Mouse (Mus musculus): ENCODE measurements around the gene Nme8.

The Nme8 gene

DNA sequence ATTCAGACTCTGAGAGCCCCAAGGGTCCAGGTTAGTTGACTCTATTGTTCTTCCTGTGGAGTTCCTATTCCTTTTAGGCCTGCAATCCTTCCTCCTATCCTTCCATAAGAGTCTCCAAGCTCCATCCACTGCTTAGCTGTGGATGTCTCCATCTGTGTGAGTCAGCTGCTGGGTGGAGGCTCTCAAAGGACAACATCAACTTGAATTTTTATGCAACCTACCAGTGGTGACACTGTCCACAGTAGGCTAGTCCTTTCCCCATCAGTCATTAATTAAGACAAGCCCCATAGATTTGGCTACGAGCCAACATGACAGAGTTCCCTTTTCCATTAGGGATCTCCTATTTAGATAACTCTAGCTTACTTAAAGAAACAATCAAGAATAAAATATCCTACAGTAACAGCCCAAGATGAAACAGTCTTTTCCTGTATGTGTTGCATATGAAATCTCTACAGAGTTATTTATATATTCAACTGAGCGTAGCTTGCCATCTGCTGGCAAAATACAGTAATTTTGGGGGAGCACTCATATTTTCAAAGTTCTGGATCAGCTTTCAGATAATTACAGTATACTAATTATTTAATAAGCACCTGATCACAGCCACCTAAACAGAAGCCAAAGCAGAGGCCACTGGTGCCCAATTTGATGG is 57.3 kb downstream of the Nme8 start:
- no peak for DNase-seq (ENCODE audit: low spot score)

DNA sequence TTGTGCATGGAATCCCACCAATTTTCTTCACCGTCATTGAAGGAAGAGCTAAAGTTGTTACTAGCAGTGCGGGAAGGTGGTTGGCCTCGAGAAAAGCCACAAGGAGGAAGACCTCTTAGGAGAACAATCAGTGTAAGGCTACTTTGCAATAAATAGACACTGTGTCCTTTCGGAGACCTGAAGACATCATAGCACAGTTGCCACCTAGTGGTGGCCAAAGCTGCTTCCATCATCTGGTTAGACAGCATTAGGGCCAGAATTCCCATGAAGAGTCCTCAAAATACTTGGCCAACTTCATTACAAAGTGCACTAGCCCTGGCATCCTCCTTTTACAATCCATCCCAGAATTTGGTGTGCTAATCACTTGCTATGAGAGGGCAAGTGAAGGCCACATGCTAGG is 61.5 kb downstream of the Nme8 start:
- DNase-seq (ENCODE audit: low spot score): no peak

DNA sequence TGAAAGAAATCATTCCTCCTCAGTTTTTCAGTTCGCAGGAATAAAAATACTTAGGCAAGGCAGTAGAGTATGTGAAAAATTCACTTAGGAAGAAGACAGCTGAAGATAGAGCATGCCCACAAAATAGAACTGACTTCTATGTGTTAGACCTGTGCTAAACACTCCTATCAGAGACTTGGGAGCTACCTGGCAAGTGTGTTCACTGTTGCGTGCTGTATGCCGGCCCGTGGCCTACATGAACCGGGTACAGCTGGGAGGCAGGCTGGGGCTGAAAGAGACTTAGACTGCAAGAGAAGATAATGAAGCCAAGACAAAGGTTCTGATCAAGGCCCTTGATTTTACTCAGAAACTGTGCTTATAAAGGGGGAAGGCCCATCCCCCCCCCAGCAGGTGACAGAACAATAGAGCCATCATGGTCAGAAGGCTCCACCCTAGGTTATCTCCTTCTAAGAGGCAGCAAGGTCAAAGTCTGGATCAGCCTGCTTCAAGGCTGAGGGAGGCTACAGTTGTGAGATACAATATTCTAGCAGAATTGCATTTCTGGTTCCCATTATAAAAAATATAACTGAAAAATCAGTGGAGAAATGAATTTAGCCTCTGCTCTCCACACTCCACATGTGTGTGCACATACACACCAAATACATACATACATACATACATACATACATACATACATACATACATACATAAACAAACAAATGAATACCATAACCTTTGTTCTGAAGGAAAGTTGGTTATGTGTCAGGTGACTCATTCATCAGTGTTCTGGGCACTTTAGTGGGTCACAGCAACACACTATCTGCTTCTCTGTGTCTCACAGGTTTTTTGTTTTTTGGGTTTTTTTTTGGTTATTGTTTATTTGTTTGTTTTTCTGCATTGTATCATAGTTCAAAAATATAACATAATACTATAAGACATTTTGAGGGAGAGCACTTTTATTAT is 66.6 kb downstream of the Nme8 start:
- no peak for DNase-seq (ENCODE audit: low spot score)

DNA sequence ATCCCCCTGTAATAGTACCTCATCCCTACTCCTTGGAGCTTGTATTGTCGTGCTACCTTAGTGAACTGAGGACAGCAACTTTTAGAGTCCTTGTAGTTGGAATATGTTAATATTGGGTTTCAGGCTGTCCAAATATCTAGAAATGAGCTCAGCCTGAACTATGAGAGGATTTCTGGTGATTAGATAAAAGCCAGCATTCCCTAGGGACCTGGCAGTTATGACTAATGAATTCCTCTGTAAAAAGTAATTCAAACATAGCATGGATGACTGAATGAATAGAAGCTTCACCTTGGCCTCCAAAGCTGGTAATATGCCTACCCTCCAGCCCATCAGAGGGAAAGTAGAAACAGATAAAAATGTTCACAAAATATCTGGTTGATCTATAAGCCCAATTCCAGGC is 71.1 kb downstream of the Nme8 start:
- DNase-seq (ENCODE audit: low spot score): no peak

DNA sequence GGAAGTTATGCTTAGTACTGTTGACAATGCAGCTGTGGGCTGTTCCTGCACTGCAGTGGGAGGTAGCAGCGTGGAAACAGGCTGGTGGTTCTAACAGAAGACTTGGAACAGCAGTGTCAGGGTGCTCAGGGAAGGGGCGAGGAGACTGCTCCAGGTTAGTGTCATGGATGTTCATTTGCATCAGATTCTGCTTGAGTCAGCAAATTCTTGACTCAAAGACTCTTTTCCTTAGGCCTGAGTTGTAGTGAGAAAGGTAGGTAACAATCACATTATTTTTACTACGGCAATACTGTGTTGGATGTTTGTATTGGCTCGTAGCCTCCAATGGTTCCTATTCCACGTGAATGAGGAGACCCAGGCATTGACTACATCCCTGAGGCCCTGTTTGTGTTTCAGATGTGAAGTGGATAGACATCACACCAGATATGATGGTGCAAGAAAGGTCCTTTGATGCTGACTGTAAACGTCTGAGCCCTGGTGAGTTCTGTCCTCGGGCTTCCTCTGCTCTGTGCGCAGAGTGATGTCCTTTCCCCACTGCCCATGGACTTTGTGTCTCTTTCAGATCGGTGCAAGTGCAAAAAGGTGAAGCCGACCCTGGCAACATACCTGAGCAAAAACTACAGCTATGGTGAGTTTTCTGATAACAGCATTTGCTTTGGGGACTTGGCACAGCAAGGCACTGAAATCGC is 72.8 kb downstream of the Nme8 start:
- no peak for DNase-seq (ENCODE audit: low spot score)

DNA sequence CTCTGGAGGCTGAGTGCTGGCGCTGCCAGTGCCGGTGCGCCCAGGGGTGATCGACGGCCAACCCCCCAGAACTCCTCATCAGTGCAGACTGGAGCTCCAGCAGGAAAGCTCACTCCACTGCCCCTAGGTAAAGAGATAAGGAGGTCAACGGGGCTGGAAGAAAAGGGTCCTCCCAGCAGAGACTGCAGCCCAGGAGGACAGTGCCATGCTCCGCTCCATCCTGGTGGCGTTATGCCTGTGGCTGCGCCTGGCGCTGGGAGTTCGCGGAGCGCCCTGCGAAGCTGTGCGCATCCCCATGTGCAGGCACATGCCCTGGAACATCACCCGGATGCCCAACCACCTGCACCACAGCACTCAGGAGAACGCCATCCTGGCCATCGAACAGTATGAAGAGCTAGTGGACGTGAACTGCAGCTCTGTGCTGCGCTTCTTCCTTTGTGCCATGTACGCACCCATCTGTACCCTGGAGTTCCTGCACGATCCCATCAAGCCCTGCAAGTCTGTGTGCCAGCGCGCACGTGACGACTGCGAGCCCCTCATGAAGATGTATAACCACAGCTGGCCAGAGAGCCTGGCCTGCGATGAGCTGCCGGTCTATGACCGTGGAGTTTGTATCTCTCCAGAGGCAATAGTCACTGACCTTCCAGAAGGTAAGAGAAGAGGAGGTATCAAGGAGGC is 74.2 kb downstream of the Nme8 start:
- DNase-seq (ENCODE audit: low spot score): no peak

DNA sequence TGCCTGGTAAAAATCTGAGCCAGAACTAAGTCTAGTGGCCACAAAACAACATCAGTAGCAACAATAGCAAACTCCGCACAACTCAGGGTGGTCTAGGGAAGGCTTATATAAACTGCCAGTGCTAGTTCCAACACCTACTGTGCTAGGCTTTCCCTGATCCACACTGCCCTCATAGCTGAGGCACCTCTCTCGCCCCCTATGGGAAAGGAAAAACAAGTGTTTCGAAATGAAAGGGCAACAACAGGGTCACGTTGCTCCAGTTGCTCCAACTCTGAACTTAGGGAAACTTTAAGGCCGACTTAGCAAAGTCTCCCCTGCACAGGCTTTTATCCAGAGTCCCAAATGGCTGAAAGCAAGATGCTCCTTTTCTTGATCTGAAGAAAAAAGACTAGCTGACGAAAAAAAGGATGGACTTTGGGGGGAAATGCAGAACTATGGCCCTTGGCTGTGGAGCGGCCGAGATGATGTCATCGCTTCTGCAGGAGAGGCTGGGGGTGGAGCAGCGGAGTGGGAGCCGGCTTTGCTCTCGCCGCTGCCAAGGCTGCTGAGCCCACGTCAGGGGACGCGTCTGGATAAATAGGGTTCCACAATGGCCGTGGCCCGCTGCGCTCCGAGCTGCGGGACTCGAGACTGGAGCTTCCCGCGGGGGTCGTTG is 74.9 kb downstream of the Nme8 start, which contains the start of gene Sfrp4:
TSS of gene Sfrp4 (plus strand) at position 532 of the 655 bp plus-strand sequence.
- DNase-seq (ENCODE audit: low spot score): no peak

DNA sequence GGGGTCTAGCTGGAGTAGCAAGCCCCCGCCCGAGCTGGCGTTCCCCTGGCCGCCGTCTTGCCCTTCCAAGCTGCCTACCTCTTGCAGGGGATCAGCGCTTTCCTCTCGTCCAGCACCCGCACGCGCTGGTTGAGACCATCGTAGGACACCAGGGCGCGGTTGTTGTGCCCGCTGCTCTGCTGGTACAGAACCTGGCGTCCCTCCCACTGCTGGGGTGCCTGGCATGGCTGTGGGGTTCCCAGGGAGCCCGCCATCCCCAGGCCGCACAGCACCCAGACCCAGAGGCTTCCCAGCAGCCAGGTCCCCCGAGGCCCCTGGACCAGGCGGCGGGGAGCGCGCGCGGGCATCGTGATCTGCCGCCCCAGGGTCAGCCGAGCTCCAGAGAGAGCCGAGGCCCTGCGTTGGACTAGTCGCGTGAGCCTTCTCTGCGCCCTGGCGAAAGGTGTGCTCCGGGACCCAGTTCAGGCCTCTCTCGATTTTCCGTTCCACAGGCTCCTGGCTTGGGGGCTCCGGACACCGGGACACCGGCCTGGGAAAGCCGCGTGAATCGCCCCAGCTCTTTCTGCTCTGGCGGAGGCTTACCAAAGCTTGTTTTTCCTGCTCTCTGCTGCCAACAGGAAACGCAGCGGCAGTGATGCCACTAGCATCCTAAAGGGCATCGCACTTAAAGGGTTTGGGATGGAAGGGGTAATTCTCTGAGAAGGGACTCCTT is 78.2 kb downstream of the Nme8 start, which contains the start of gene Epdr1:
TSS of gene Epdr1 (minus strand) at position 712 of the 712 bp plus-strand sequence.
- DNase-seq (ENCODE audit: low spot score): peak; percentile 59

DNA sequence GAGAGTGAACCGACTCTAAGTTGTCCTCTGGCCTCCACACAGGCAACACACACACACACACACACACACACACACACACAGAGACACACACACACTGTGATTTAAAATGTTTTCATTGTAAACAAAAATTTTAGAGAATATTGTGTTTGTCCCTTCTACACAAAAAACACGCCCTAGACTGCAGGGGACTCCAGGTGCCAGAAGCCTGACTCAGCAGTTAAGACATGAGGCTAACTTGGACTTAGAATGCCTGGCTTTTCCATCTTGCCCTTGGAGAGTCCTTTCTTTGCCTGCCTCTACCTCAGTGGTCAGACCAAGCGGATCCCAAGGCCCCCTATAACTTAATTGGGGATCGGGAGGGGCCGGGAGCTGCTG is 78.8 kb downstream of the Nme8 start:
- no peak for DNase-seq (ENCODE audit: low spot score)

DNA sequence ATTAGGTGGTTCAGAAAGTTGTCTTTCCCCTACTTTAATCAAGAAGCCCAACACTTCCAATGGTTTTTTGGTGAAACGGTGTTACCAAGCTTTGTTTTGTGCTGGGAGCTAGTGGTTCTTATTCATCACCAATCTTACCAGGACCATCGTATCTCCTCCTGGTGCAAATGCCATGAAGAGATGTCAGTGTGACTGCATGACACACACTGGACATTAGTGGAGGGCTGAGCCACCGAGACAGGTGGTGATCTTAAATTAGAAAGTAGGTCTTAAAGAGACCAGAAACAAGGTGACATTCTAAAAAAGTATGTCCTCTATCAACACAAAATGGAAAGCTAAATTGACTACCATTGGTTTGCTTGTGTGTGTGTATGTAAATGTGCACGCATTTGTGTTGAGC is 79.5 kb downstream of the Nme8 start:
- DNase-seq (ENCODE audit: low spot score): no peak

DNA sequence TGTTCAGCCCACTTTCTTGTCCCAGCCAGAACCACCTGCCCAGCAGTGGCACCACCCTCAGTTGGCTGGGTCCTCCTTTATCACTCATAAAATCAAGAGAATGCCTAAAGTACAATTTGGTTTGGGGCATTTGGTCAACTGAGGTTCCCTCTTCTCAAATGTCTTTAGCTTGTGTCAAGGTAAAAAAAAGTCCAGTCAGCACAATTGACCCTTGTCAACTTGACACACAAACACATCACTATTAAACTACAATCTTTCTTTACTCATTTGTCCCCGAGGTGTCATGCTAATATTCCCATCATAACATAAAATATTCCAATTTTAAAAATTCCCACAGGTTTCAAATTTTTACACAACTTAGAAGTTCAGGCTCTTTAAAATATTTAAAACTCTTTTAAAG is 83.3 kb downstream of the Nme8 start:
- DNase-seq (ENCODE audit: low spot score): no peak

DNA sequence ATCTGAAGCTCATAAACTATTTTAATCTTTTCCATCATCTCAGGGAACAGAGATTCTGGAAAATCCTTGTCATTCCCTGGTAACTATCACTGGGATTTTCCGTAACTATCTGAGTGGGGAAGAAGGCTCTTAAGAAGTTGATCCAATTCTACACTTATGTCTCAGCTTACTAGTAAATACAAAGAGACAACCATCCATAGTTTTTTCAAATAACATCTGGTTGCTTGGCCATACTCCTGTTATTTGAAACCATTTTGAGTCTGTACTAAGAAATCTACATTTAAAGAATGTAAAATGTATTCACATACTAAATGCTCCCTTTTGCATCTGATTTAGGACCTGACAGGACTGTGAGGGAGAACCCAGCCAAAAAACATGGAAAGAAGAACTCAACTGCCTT is 84.2 kb downstream of the Nme8 start:
- no peak for DNase-seq (ENCODE audit: low spot score)

DNA sequence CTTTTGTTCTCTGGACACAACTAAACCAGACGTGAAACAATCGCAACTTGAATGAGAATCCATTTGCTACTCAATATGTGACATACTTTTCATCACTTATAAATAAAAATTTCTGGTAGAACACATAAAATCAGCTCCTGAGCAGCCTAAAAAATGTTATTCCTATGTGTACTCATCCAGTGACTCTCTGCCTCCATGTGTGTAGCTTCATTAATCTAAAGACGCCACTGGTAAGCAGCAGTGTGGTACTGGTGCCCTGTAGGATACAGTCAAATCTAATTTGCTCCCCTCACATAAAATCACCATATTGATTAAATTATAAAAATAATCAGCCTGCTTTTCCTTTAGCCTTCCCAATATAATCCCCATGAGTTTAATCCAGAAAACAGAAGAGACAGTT is 84.6 kb downstream of the Nme8 start:
- DNase-seq (ENCODE audit: low spot score): no peak

DNA sequence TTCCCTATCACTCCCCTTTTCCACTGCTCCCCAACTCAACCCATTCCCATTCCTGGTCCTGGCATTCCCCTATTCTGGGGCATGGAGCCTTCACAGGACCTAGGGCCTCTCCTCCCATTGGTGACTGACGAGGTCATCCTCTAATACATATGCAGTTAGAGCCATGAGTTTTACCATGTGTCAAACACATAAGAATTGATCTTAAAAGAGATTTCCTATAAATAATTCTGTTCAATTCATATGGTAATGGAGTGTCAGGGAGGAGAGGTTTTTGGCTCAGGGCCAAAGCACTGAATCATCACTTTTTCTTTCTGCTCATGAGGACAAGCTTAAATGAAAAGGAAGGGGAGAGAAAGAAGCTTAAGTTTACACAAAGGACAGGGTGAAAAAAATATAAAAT is 85.2 kb downstream of the Nme8 start:
- DNase-seq (ENCODE audit: low spot score): no peak

DNA sequence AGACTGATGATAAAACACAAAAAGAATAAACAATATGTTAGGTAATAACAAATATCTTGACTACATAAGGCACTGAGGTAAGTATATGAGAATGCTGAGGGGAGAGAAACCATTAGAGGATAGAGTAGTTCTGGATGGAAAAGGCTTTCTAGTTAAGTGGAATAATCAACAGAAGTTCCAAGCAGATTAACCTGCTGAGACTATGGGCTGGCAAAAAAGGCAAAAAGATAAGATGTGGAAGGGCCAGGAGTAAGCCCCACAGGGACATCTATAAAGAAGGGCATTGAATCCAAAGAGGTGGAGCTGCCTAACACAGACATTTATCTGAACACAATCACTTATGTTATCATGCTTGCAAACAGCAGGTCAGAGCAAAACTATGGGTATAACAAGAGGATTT is 89.5 kb downstream of the Nme8 start:
- DNase-seq (ENCODE audit: low spot score): no peak

DNA sequence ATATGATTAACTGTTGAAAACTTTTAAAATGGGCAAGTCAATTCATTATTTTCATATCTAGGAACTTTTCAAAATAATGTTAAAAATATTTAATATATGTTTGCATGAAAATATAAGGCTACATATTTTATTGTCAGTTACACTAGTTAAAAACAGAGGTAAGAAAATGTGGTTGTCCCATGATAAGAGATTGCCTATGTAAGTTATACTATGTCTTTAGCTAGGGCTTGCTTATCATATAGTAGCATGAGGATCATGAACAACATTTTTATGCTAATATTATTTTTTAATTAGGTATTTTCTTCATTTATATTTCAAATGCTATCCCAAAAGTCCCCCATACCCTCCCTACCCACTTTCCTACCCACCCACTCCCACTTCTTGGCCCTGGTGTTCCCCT is 92.7 kb downstream of the Nme8 start:
- DNase-seq (ENCODE audit: low spot score): no peak

DNA sequence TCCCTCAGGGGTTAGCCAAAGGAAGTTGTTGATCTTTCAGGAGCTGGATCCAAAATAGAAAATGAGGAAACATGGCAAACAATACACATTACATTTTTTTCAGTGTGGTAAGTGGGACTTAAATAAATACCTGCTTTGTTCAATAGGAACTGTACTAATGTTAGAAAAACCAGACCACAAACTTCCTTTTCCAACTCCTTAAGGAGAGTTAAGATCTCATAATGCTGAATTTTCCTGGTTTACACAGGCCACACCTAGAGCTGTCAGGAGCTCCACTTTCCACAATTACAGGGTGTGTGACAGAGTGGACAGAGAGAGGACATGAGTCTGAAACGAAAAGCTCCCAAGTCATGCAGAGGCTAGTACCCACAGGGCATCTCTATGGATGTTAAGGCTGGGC is 93.9 kb downstream of the Nme8 start:
- no peak for DNase-seq (ENCODE audit: low spot score)

DNA sequence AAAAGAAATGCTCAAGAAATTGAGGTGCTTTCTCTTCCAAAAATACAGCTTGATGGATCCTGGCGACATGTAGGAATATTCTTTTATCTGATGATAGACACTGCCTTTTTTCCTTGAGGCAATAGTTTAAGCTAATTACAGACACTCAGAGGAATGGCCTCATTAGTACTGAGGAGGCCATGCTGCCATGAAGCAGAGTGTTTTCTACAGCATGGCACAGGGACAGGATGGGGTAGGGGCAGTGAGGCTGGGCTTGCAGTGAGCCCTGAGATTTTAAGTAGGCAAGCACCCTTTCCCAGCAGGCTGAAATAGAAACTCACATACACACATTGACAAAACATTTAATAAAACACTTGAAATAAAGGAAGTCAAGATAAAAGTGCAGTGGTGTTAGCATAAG is 95.1 kb downstream of the Nme8 start:
- no peak for DNase-seq (ENCODE audit: low spot score)

DNA sequence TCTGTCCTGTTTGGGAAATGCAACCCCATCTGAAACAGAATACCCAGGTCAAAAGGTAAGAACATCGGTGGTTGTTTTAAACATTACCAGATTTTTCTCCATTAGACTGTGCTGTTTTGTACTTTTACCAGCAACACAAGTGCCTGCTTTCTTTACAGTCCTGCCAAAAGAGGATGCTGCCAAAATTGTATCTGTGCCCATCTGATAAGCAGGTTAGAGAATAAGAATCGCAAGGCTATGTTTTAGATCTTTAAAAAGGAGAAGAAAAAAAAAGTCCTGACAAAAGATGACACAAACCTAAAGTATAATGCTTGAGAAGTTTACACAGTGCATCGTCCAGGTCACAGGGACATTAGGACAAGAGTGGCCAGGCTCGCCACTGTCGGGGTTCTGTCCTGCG is 98.4 kb downstream of the Nme8 start:
- DNase-seq (ENCODE audit: low spot score): no peak

DNA sequence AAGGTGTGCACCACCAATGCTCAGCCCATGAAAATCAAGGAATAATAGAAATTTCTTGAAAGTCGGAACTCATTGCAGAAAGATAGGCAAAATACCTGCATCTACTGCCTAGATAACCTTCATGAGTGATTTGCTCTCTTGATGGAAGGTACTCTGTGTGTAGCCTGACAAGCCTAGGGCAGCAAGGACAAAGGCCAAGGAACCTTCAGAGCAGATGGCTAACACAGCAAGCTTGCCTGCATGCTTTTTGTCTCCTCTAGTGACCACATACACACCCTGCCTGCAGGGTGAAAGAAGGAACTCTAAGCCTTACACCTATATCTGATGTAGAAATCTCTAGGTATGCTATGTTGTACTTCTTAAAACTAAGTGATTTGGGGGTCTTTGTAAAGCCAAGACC is 102.5 kb downstream of the Nme8 start:
- no peak for DNase-seq (ENCODE audit: low spot score)
